Mouse (Mus musculus) embryonic facial prominence, embryonic 12.5 days (tissue): Measurements from ENCODE around the gene Wdr31. TPM values are rescaled to one million over a fixed set of nuclear protein-coding genes. Genes with fewer than 3 reads are reported as not detected.

Experiments used
- ATAC-seq: fragments of 200-750 bp; cut with Nextera tagmentation; 2 replicates; pipeline ENCODE4 v1.8.0; 2017; ENCODE audit not compliant: insufficient number of reproducible peaks, insufficient read depth, low FRiP score, low TSS enrichment
- H3K27ac ChIP-seq: fragments of 300-500 bp; sonication (generic); 2 replicates; pipeline ENCODE4 v1.5.1; 2016; ENCODE audit warnings: mild to moderate bottlenecking
- H3K27me3 ChIP-seq: fragments of 300-500 bp; sonication (generic); 2 replicates; pipeline ENCODE4 v1.6.1; 2016; ENCODE audit warnings: mild to moderate bottlenecking, moderate library complexity
- H3K36me3 ChIP-seq: fragments of 300-500 bp; sonication (generic); 2 replicates; pipeline ENCODE4 v1.6.1; 2016; ENCODE audit warnings: mild to moderate bottlenecking
- H3K4me1 ChIP-seq: fragments of 300-500 bp; sonication (generic); 2 replicates; pipeline ENCODE4 v1.6.1; 2016
- H3K4me2 ChIP-seq: fragments of 300-500 bp; sonication (generic); replicated peaks from 2 replicates; pipeline ENCODE4 v1.6.1; 2016; ENCODE audit warnings: mild to moderate bottlenecking, moderate library complexity
- H3K4me3 ChIP-seq: fragments of 300-500 bp; sonication (generic); 2 replicates; pipeline ENCODE4 v1.5.1; 2016; ENCODE audit warnings: mild to moderate bottlenecking
- H3K9ac ChIP-seq: fragments of 300-500 bp; sonication (generic); 2 replicates; pipeline ENCODE4 v1.6.1; 2016; ENCODE audit warnings: mild to moderate bottlenecking, moderate library complexity
- H3K9me3 ChIP-seq: fragments of 300-500 bp; sonication (generic); 2 replicates; pipeline ENCODE4 v1.6.1; 2016; ENCODE audit warnings: mild to moderate bottlenecking, moderate library complexity
- WGBS: fragments of 180-500 bp; shearing (Covaris S2); methylation state at CpG from one replicate; pipeline ENCODE4 v1.1.7; 2016; 5-methylcytosine and 5-hydroxymethylcytosine counted together
- polyA plus RNA-seq: library from polyadenylated mRNA; unstranded; fragments of >200 nt; fragmentation: Nextera tagmentation; extraction: Ambion mirVana; gene quantifications from 2 replicates; pipeline ENCODE4 v1.2.1, GENCODE M21; 2016

Gene Wdr31
- polyA plus RNA-seq, 1 experiment from 2014 or later = 8.8 TPM

DNA sequence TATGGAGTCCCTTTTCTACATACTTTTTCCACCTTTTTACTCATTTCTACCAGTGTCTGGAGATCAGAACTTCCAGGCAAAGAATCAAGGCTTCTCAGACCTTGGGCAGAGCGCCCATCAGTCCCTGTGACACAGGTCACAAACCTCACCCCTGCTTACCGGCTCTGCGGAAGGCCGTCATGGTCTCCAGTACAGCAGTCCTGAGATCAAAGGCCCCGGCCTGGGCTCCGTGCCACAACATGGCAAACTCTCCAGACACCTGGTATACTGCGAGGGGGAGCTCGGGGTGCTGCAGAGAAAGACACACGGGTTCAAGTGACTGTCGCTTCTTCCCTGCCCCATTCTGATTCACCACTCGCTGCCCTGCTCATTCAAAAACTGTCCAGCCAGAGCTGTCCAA lies 39.2 kb upstream of the Wdr31 start:
- Histone ChIP-seq H3K4me2 (no peak overlapping the region), H3K4me3 (no peak overlapping the region), H3K4me1 (no peaks in the 10 kb centered on the region), H3K27me3 (no peaks in the 10 kb centered on the region), H3K27ac (no peak overlapping the region), H3K9me3 (no peaks in the 10 kb centered on the region), H3K9ac (no peak overlapping the region), H3K36me3 (peaks cover 70% of the 10 kb centered on the region)
- 94% methylated on average over 11 of the region's 11 CpGs for WGBS
- no peak for ATAC-seq

DNA sequence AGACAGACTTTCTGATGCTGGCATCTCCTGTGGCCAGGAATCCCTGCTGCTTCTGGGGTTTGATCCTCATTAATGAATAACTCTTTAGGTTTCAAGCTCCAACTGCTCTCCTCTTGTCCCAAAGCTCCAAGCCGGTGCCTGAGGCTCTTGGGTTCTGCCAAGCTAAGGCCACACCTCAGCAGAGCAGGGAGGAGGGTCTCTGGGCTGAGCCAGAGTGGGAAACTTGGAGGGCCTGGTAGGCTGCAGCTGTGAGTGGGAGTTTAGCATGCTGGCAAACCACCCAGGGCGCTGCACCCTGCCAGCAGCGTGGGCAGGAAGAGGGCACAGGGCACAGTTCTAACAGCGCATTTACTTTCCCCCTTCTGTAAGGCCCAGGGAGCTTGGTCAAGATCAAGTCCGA lies 38.1 kb upstream of the Wdr31 start:
- Histone ChIP-seq H3K9me3 (no peaks in the 10 kb centered on the region), H3K4me1 (no peaks in the 10 kb centered on the region), H3K27ac (no peak overlapping the region), H3K4me3 (no peak overlapping the region), H3K36me3 (peaks cover 66% of the 10 kb centered on the region), H3K9ac (no peak overlapping the region), H3K4me2 (no peak overlapping the region), H3K27me3 (no peaks in the 10 kb centered on the region)
- 98% methylated on average over 5 of the region's 5 CpGs for WGBS
- no peak for ATAC-seq

DNA sequence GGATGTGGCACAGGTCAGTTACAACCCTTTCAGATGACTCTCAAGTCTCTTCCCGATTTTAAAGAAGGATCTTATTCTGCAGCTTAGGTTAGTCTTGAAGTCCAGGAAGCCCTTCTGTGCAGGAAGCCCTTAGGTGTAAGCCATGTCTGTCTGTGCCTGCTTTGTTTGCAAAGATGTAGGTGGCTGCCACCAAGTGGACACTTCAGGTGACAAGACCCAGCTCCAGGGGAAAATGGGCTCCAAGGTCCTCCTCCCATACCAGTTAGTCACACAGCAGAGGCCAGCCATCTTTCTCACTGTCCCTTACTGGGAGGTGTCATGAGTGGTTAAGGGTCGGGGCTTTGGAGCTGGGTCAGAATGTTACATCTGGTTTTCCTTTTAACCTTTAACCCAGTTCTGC lies 36.1 kb upstream of the Wdr31 start:
- 57% methylated on average over 2 of the region's 2 CpGs for WGBS
- no peak for ATAC-seq

DNA sequence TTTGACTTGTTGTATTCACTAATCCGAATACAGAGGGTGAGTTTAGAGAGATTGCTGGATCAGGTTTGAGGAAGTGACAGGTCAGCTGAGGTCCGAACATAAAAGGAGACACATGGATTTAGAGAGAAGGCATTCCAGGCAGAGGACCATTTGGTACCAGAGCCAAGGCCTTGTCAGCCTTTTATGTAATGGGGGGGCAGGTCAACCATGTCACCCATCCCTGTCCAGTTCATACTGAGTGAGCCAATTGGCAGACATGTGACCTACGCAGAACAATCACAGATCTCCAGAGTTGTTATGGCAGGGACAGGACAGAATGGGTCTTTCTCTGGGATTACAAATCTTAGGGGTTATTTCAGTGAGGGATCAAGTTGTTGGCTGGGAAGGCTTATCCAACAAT lies 35.3 kb upstream of the Wdr31 start:
- no peak for ATAC-seq
- Histone ChIP-seq H3K4me1 (peaks cover 5% of the 10 kb centered on the region; the same call in 1 of the 2 replicates), H3K4me3 (no peak overlapping the region), H3K9ac (no peak overlapping the region), H3K4me2 (no peak overlapping the region), H3K27me3 (no peaks in the 10 kb centered on the region), H3K36me3 (peaks cover 38% of the 10 kb centered on the region), H3K27ac (no peak overlapping the region), H3K9me3 (no peaks in the 10 kb centered on the region)
- 87% methylated on average over 3 of the region's 3 CpGs for WGBS

More for the DNA sequence above, 36.1 kb upstream of the Wdr31 start:
- H3K27ac ChIP-seq = no peak overlapping the region
- peaks cover 46% of the 10 kb centered on the region for H3K36me3 ChIP-seq
- H3K27me3 ChIP-seq = no peaks in the 10 kb centered on the region
- H3K9me3 ChIP-seq = no peaks in the 10 kb centered on the region
- no peak overlapping the region for H3K9ac ChIP-seq
- no peaks in the 10 kb centered on the region for H3K4me1 ChIP-seq
- H3K4me2 ChIP-seq = no peak overlapping the region
- no peak overlapping the region for H3K4me3 ChIP-seq

DNA sequence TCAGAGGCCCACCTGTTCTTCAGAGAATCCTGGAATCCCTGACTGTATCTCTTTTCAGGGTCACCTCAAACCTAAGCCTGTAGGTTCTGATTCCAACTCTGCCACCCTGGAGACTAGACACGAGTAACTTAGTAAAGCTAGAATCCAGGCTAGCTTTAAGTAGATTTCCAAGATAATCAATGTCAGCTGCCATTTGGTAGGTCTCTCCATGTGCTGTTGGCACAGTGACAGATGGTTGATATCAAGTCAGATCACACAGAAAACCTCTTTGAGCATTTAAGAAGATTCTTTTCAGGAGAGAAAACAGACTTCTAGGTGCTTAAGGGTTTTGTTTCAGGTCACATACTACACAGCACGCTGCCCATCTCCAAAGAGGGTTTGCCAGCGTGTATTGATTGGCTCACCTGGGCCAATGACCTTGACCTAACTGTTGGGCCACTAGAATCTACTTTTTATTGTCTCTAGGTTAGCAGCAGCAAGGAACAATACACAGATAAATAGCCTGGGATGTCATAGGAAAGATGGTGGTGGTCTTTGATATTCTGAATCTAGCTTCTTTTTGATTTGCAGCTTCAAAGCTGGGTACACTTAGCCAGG lies 32.8 kb upstream of the Wdr31 start, which contains the start of gene Hdhd3:
Hdhd3 (minus strand) TSS at position 94 of the 597 bp plus-strand sequence.
- Histone ChIP-seq H3K27ac (peak within 1 kb of the TSS; percentile 47; the same call in 1 of the 2 replicates), H3K9ac (peak within 1 kb of the TSS; percentile 75; the same call in 1 of the 2 replicates), H3K36me3 (peaks cover 26% of the 10 kb centered on the region), H3K27me3 (no peaks in the 10 kb centered on the region), H3K9me3 (no peaks in the 10 kb centered on the region), H3K4me2 (peak within 1 kb of the TSS; percentile 70), H3K4me3 (peak within 1 kb of the TSS; percentile 79), H3K4me1 (peaks cover 5% of the 10 kb centered on the region; the same call in 1 of the 2 replicates)
- 69% methylated on average over 3 of the region's 3 CpGs for WGBS
- no peak for ATAC-seq

DNA sequence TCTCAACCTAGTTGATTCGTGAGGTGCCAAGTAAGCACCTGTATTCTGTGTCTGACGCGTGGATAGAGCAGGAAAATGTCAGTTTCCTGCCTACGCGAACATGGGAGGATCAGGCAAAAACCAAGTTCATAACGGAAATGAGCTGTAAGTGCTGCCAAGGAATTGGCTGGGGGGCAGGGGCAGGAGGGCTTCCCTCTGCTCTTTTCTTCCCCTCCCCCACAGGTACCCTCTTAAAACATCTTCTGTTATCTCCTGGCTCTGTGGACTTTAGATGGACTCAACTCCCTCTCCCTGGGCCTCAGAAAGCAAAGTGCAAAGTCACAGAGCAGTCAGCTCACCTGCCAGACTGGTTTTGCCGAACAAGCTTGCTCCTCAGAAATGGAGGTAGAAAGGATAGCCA lies 32.3 kb upstream of the Wdr31 start:
- Histone ChIP-seq H3K36me3 (peaks cover 27% of the 10 kb centered on the region), H3K9ac (no peak overlapping the region), H3K9me3 (no peaks in the 10 kb centered on the region), H3K27ac (no peak overlapping the region), H3K4me1 (peaks cover 5% of the 10 kb centered on the region; the same call in 1 of the 2 replicates), H3K4me3 (no peak overlapping the region), H3K4me2 (no peak overlapping the region), H3K27me3 (no peaks in the 10 kb centered on the region)
- 72% methylated on average over 7 of the region's 7 CpGs for WGBS
- no peak for ATAC-seq

DNA sequence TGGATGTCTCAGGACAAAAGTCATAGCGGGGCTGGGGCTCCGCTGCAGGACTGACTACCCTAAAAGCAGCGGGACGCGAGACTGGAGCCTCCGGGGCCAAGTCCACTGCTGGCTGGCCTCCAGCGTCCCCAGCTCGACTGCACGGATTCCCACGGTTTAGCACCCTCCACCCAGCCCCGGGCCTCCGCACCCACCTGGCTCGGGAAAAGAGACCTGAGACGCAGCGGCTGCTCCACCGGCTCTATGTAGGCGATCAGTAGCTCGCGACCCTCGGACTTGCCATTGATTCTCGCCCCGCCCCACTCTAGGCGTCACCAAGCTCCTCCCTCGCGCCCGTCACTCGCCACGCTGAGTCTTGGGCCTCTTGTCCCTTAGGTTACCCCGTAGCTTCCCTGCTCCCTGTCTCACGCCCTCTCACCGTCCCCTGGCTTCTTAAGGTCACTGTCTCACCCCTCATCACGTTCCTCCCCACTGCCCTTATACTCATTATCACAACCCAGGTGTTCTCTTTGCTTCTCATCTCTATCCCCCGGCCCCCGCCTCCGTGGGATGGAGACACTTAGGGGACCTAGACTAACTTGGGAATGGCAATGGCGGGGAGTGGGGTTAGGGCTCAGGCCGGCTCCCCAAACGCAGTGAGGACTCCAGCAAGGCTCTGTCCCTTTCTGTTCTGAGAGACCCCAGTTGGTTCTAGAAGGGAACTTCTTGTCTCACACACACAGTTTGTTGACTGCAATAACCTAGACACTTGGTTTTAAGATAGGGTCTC lies 31.5 kb upstream of the Wdr31 start:
- ATAC-seq = peak; percentile 92
- Histone ChIP-seq H3K4me1 (peaks cover 5% of the 10 kb centered on the region; the same call in 1 of the 2 replicates), H3K36me3 (peaks cover 24% of the 10 kb centered on the region), H3K4me3 (peak overlapping the region; percentile 79), H3K9me3 (no peaks in the 10 kb centered on the region), H3K27ac (peak overlapping the region; percentile 47), H3K4me2 (peak overlapping the region; percentile 70), H3K9ac (peak overlapping the region; percentile 75), H3K27me3 (no peaks in the 10 kb centered on the region)
- 2% methylated on average over 38 of the region's 38 CpGs for WGBS

DNA sequence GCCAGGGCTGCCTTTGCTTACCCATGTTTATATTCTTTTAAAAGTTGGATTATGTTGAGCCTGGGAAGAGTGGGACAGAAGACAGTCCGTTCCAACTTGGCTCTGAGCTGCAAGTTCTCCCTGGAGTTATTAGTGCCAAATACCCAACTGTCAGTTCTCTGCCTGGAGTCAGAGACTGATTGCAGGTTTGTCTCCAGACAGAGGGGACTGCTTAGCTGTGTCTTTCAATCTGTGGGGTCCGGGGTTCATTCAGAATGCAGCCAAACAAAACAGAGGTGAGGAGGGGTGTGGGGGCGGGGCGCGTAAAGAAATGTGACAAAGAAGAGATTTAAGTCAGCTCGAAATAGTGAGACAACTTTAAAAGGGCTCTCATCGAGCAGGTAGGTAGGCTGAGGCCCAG lies 30.8 kb upstream of the Wdr31 start:
- H3K27me3 ChIP-seq = no peaks in the 10 kb centered on the region
- ATAC-seq = 0 out of 2 replicates have a peak, but pooled peaks have one; percentile 3
- no peaks in the 10 kb centered on the region for H3K9me3 ChIP-seq
- H3K27ac ChIP-seq = peak overlapping the region; percentile 47; the same call in 1 of the 2 replicates
- peak overlapping the region; percentile 79 for H3K4me3 ChIP-seq
- H3K9ac ChIP-seq = peak overlapping the region; percentile 75
- peaks cover 23% of the 10 kb centered on the region for H3K36me3 ChIP-seq
- 3% methylated on average over 7 of the region's 7 CpGs for WGBS
- peaks cover 5% of the 10 kb centered on the region; the same call in 1 of the 2 replicates for H3K4me1 ChIP-seq
- H3K4me2 ChIP-seq = peak overlapping the region; percentile 70

DNA sequence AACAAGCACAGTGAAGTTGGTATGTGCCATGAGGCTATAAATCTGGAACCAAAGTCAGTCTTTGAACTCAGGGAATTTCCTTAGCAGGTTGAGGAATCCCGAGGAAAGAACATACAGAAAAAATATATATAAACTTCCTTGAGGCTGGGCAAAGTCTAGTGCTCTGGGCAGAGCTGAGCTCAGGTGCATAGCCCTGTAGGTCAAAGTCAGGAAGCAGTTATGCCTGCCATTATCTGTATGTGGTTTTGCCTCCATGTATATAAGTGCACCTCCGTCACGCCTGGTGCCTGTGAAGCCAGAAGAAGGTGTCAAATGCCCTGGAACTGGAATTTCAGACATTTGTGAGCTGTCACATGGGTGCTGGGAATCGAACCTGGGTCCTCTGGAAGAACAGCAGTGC lies 30.1 kb upstream of the Wdr31 start:
- peaks cover 23% of the 10 kb centered on the region for H3K36me3 ChIP-seq
- peaks cover 5% of the 10 kb centered on the region; the same call in 1 of the 2 replicates for H3K4me1 ChIP-seq
- no peaks in the 10 kb centered on the region for H3K27me3 ChIP-seq
- H3K9me3 ChIP-seq = no peaks in the 10 kb centered on the region
- no peak overlapping the region for H3K27ac ChIP-seq
- WGBS = 88% methylated on average over 4 of the region's 4 CpGs
- ATAC-seq = no peak
- H3K4me3 ChIP-seq = no peak overlapping the region
- no peak overlapping the region for H3K9ac ChIP-seq
- H3K4me2 ChIP-seq = peak overlapping the region; percentile 70; the same call in 1 of the 2 replicates

DNA sequence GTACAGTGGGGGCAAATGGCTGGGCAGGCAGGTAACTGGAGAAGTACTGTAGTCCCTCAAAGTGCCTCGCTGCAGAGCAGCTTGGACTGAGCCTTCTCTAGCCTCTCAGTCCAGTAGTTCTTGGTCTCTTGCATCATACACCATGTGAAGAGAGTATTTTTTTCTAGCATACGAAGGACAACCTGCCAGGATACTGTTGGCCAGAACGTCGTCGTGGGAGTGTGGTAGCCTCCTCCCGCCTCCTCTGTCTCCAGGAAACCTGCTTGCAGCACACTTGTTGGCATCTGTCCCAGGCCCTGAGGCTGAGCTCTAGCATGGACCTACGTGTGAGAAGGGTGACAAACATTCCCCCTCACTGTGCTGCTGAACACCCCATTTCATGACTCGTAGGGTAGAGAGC lies 26.1 kb upstream of the Wdr31 start:
- Histone ChIP-seq H3K4me1 (peaks cover 5% of the 10 kb centered on the region; the same call in 1 of the 2 replicates), H3K36me3 (peaks cover 23% of the 10 kb centered on the region), H3K4me2 (no peak overlapping the region), H3K27me3 (no peaks in the 10 kb centered on the region), H3K27ac (no peak overlapping the region), H3K9me3 (no peaks in the 10 kb centered on the region), H3K4me3 (no peak overlapping the region), H3K9ac (no peak overlapping the region)
- ATAC-seq = no peak
- WGBS = 85% methylated on average over 8 of the region's 8 CpGs

DNA sequence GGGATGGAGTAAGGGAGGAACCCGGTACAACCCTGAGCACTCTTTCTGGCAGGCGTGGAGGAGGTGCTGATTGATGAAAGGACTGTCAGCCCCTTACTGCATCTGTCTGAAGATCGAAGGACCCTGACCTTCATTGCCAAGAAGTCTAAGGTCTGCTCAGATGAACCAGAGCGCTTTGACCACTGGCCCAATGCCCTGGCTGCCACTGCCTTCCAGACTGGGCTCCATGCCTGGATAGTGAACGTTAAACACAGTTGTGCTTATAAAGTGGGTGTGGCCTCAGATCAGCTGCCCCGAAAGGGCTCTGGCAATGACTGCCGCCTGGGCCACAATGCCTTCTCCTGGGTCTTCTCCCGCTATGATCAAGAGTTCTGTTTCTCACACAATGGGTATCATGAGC lies 25.2 kb upstream of the Wdr31 start:
- Histone ChIP-seq H3K4me3 (no peak overlapping the region), H3K27ac (no peak overlapping the region), H3K4me1 (no peaks in the 10 kb centered on the region), H3K4me2 (no peak overlapping the region), H3K27me3 (no peaks in the 10 kb centered on the region), H3K9ac (no peak overlapping the region), H3K36me3 (peaks cover 23% of the 10 kb centered on the region), H3K9me3 (no peaks in the 10 kb centered on the region)
- 81% methylated on average over 8 of the region's 8 CpGs for WGBS
- no peak for ATAC-seq

DNA sequence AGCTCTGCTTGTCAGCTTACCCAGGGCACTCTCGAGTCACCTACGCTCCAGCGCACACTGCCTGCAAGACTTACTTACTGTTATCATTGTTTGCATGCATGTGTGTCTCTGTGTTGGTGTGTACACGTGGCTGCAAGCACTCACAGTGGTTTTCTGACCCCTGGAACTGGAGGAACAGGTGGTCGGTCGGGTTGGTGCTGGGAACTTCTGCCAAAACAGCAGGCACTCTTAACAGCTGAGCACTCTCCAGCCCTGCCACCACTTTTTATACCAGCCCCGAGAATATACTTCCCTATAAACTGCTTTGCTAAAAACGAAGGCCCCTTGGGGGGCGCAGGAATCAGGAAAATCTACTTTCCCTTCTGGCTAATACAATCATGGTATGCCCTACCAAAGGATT lies 23.5 kb upstream of the Wdr31 start:
- H3K36me3 ChIP-seq = peaks cover 17% of the 10 kb centered on the region
- no peaks in the 10 kb centered on the region for H3K9me3 ChIP-seq
- no peak overlapping the region for H3K27ac ChIP-seq
- no peaks in the 10 kb centered on the region for H3K27me3 ChIP-seq
- WGBS = 76% methylated on average over 9 of the region's 9 CpGs
- no peak for ATAC-seq
- no peak overlapping the region for H3K9ac ChIP-seq
- no peak overlapping the region for H3K4me2 ChIP-seq
- no peak overlapping the region for H3K4me3 ChIP-seq
- H3K4me1 ChIP-seq = no peaks in the 10 kb centered on the region
